Mouse (Mus musculus) brain, embryonic 18.5 days (tissue): ENCODE measurements around the gene Arfgap1.

Experiments
- DNase-seq: peaks from one replicate; pipeline ENCODE4 v3.0.0-alpha.2; 2012; ENCODE audit warnings: low read depth, low spot score

The Arfgap1 gene

GRCm38 (mm10) chr2:180967010-180967763 is at the start of gene Arfgap1:
Arfgap1 (plus strand) TSS chr2:180967225.
- peak; percentile 81 for DNase-seq

GRCm38 (mm10) chr2:180919913-180920809 is 46.9 kb upstream of the Arfgap1 start:
- DNase-seq = no peak

- peak; percentile 84 for DNase-seq
These were observed 46.1 kb upstream of the Arfgap1 start, which contains the start of gene Ythdf1 for GRCm38 (mm10) chr2:180920810-180921400. Ythdf1 (minus strand) TSS chr2:180920949.

DNA sequence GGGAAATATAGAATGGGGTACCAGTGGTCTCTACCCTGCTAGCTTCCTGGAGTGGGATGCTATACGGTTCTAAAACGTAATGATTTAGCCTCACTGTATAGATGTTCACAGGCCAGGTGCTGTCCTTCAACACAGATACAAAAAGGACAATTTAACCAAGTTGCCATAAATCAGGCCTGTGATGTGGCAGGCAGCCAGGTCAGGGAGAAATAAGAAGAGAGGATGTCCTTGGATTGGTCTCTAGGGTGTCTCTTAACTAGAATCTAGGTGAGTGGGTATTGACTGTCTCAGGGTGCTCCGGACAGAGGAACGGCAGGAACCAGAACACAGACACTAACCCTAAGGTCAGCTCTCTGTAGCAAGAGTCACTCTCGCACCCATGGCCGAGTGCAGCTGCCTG is 44.3 kb upstream of the Arfgap1 start:
- DNase-seq = no peak

DNA sequence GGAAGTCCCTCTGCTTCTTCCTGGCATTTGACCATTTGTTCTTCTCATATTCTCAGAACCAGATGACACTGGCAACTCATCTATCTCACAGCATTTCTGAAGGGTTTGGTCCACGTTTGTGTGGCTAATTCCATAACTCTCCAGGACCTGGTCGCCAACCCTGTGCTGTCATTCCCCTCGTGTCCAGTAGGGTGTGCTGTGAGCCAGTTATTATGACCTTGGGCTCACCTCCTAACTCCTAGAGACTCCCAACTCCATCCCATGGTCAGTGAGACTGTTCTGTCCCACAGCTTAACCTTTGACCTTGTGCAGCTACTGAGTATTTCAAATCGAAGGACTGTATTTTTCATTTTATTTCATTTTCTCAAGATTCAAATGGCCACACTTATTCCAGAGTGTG is 41.8 kb upstream of the Arfgap1 start:
- no peak for DNase-seq

- DNase-seq = no peak
These were observed 38.3 kb upstream of the Arfgap1 start, which contains the start of gene Birc7 for GRCm38 (mm10) chr2:180928723-180929122. Birc7 (plus strand) TSS chr2:180929023.

DNA sequence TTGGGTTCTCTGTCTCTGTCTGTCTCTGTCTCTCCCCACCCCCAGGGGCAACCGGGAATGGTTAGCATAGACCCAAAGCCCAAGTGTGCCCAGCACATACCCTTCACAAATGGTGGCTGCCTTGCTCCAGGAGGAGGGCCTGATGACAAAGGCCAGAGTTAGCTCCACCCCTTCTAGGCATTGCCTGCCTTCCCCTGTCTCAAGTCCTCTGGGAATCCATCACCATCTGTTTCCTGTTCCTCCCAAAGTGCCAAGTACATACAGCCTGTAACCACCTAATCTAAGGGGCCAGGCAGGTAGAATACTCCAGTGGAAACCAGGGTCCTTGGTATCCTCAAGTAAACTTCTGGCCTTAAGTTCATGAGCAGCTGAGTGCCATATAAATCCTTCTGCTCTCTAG is 34.6 kb upstream of the Arfgap1 start:
- DNase-seq = no peak

- no peak for DNase-seq
These were observed 26.8 kb upstream of the Arfgap1 start for GRCm38 (mm10) chr2:180940187-180940586.

- DNase-seq = no peak
These were observed 25.2 kb upstream of the Arfgap1 start for GRCm38 (mm10) chr2:180941869-180942268.

GRCm38 (mm10) chr2:180949947-180950346 is 17.1 kb upstream of the Arfgap1 start:
- DNase-seq = no peak

- no peak for DNase-seq
These were observed 14.3 kb upstream of the Arfgap1 start for GRCm38 (mm10) chr2:180952731-180953171.

DNA sequence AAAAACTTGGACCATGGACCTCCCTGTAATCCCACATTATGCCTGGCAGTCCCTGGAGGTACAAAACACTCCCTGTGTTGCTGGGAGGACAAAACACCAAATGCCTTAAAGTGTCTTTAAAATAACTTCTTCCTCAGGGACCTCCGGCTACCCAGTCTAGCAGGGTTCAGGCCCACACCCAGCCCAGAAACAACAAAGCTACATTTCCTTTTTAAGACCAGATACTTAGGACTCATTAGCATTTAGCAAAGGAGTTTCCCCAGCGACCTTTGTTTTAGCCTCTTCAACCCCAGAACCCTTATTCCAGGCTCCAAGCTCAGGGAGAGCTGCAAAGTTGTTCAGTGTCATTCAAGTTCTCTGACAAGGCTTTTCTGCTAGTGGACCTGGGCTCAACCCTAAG is 13.4 kb upstream of the Arfgap1 start:
- no peak for DNase-seq

DNA sequence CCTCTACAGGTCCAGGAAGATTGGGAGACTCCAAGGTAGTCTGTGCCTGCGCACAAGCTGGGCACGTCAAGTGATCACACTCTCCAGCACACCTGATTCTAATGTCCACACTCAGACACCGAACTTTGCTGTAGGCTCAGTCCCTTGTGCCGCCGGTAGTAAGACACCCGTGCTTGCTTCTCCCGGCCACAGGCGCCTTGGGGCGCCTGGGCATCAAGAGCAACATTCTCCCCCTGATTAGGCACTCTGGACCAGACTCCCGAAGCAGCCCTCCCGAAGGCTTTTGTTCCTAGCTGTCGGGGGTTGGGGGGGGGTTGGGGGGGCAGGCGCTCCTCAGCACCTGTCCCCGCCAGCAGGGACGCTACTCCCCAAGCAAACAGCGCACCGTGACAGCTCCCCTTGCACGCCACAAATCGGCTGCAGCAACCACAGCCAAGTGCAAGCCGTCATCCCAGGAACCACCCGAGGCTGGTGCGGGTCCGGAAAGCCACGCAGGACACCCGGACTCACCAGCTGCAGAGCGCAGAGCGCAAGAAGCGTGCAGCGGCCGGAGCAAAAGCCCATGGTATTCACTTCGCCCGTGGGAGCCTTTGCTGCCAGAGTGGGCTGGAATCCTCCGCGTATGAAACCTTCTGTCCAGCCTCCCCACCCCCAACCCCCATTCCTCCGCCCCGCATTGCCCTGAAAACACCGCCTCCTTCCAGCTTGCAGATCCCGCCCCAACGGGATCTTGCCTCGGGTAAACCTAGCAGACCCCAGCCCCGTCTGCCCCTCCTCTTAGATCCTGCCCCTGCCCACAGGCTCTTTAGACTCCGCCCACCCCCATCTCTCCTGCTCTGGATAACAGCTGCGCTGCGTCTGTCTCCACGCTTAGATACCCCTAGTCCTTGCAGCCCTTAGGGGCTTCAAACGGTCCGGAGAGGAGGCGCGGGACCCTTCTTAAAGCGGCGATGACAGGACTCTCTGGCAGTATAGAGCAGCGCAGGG is 12.7 kb upstream of the Arfgap1 start, which contains the start of gene Nkain4:
Gene Nkain4 (minus strand): TSS at position 639 of the 987 bp plus-strand sequence.
- peak; percentile 62 for DNase-seq

- no peak for DNase-seq
These were observed 7.4 kb upstream of the Arfgap1 start for GRCm38 (mm10) chr2:180959605-180960004.

- no peak for DNase-seq
These were observed 6.8 kb upstream of the Arfgap1 start for GRCm38 (mm10) chr2:180960187-180960586.

- no peak for DNase-seq
These were observed 4.3 kb upstream of the Arfgap1 start for GRCm38 (mm10) chr2:180962616-180963308.

DNA sequence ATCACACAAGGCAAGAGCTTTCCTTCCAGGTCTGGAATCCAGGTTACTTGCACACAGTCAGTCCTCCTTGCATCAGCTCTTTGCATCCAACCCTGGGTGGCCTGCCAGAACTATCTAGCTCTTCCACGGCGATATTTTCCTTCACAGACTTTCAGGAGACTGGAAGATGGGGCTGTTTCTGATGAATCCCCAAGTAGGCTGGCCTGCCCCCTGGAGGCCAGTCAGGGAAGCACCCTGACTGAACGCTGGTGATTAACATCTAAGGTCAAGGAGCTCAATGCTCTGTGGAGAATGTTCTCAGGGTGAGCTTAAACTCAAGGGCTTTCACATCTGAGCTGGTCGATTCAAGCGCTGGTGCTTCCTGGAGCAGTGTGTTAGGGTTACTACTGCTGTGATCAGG is 3.1 kb upstream of the Arfgap1 start:
- DNase-seq = no peak

GRCm38 (mm10) chr2:180966092-180966882 is 738 bp upstream of the Arfgap1 start:
- no peak for DNase-seq

DNA sequence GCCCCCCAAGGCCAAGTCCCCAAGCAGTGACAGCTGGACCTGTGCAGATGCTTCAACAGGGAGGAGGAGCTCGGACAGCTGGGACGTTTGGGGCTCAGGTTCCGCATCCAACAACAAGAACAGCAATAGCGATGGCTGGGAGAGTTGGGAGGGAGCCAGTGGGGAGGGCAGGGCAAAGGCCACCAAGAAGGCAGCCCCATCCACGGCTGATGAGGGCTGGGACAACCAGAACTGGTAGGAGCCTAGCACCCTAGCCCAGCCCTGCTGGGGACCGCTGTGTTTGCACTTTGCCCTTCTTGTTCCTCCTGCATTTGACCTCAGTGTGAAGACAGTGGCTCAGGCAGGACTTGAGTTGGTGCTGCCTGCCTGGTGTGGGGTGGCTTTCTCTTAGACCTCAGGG is 14.1 kb downstream of the Arfgap1 start:
- no peak for DNase-seq
